Mouse (Mus musculus) brain, embryonic 14.5 days (tissue): ENCODE measurements around the gene Wasf2.

ENCODE experiments used
- CTCF ChIP-seq: fragments of 200-500 bp; IDR thresholded peaks from 2 replicates; pipeline ENCODE4 v1.5.1; 2012; ENCODE audit warnings: inconsistent platforms, mild to moderate bottlenecking, moderate library complexity, borderline replicate concordance; ENCODE audit not compliant: insufficient read depth, insufficient read length; ENCODE audit errors: extremely low read depth
- POLR2A ChIP-seq: fragments of 200-500 bp; IDR thresholded peaks from 2 replicates; pipeline ENCODE4 v1.6.1; 2012; ENCODE audit warnings: mild to moderate bottlenecking, inconsistent platforms, borderline replicate concordance; ENCODE audit not compliant: poor library complexity, insufficient read depth, insufficient read length, severe bottlenecking; ENCODE audit errors: extremely low read depth

DNA sequence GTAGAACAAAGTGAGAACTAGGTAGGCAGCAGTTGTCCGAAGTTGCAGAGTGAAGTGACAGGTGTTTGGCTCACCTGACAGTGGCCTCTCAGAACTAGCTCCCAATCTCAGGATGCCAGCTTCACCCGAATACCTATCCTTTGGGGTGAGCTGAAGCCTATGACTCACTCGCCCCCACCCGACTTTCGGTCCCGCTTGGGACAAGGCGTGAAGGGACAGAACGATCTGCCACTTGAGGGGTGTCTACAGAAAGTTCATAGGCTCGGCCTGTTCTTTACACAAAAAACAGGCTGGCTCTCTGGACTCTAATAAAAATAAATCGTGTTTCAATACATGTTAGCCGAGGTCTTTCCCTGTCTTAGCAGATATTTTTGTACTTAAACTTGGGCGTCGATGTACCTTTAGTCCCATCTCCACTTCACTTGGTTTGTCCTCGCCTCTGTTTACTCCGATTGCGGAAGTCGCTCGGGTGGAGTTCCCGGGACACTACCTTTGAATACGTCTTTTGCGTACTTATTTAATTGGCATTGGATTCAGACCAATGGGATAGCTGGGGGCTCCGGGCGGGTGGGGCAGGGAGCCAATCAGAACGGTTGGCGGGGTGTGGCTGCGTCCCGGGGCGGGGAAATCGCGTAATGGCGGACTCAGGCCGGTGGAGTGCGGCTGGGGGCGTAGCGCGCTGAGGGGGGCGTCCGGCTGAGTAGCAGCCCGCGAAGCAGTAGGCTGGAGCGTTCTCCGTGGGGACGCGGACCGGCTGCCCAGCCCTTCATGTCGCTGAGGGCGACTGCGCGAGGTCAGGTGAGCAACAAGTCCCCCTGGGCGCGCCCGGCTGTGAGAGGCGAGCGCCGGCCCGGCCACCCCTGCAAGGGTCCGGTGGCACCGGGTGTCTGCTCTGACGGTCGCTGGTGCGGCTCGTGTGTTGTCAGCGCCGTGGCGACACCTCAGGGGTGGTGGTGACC lies at the start of gene Wasf2:
- TF ChIP-seq POLR2A (peak; percentile 63), CTCF (no peak)
